Mouse (Mus musculus) c-Kit-positive CD71-positive TER-119-positive erythroid progenitor cells, embryonic 14.5 days (primary cell): ENCODE measurements around the gene Myo1g.
A peak's percentile ranks its signal among the peaks of the same experiment; 100 is the strongest.
"Not testable (repeated sequence)": the region's sequence is repeated elsewhere in the genome, so short reads cannot be mapped to it uniquely, and the experiment has no call there.

Source experiments
- DNase-seq: peaks from one replicate; pipeline ENCODE4 v3.0.0-alpha.2; 2013; ENCODE audit warnings: low spot score

Gene Myo1g

GRCm38 (mm10) chr11:6528186-6529006 lies 7.6 kb upstream of the Myo1g start:
- peak; percentile 99 for DNase-seq

GRCm38 (mm10) chr11:6527256-6528185 lies 6.8 kb upstream of the Myo1g start:
- no peak for DNase-seq

GRCm38 (mm10) chr11:6526526-6527255 lies 5.9 kb upstream of the Myo1g start:
- DNase-seq: not testable (repeated sequence)

- DNase-seq: no peak
Observed at GRCm38 (mm10) chr11:6525241-6525640, 4.5 kb upstream of the Myo1g start.

GRCm38 (mm10) chr11:6524880-6525238 lies 4.1 kb upstream of the Myo1g start:
- no peak for DNase-seq

- DNase-seq: no peak
Observed at GRCm38 (mm10) chr11:6524165-6524879, 3.6 kb upstream of the Myo1g start.

- DNase-seq: no peak
Observed at GRCm38 (mm10) chr11:6523662-6524088, 2.9 kb upstream of the Myo1g start.

- DNase-seq: no peak
Observed at GRCm38 (mm10) chr11:6522782-6523525, 2.2 kb upstream of the Myo1g start.

GRCm38 (mm10) chr11:6519491-6520033 lies 1.2 kb downstream of the Myo1g start:
- no peak for DNase-seq

- no peak for DNase-seq
Observed at GRCm38 (mm10) chr11:6514837-6515236, 5.9 kb downstream of the Myo1g start.

- DNase-seq: no peak
Observed at GRCm38 (mm10) chr11:6508269-6508876, 12.4 kb downstream of the Myo1g start.

- no peak for DNase-seq
Observed at GRCm38 (mm10) chr11:6506516-6506915, 14.2 kb downstream of the Myo1g start.

- DNase-seq: no peak
Observed at GRCm38 (mm10) chr11:6504689-6505088, 16.1 kb downstream of the Myo1g start.

GRCm38 (mm10) chr11:6504226-6504625 lies 16.5 kb downstream of the Myo1g start:
- no peak for DNase-seq

- DNase-seq: no peak
Observed at GRCm38 (mm10) chr11:6502506-6502905, 18.3 kb downstream of the Myo1g start.

GRCm38 (mm10) chr11:6497311-6497948 lies 23.3 kb downstream of the Myo1g start:
- no peak for DNase-seq

GRCm38 (mm10) chr11:6489691-6490503 lies 30.9 kb downstream of the Myo1g start:
- DNase-seq: no peak

GRCm38 (mm10) chr11:6489257-6489656 lies 31.5 kb downstream of the Myo1g start:
- DNase-seq: no peak
